Mouse (Mus musculus): ENCODE results near the gene Bud31. TPM values are rescaled to one million over a fixed set of nuclear protein-coding genes. Genes with fewer than 3 reads are reported as not detected.
"Not testable (repeated sequence)": the region's sequence is repeated elsewhere in the genome, so short reads cannot be mapped to it uniquely, and the experiment has no call there.

Gene Bud31
- total RNA-seq, 2 experiments from 2014 or later: 163 to 205 TPM

DNA sequence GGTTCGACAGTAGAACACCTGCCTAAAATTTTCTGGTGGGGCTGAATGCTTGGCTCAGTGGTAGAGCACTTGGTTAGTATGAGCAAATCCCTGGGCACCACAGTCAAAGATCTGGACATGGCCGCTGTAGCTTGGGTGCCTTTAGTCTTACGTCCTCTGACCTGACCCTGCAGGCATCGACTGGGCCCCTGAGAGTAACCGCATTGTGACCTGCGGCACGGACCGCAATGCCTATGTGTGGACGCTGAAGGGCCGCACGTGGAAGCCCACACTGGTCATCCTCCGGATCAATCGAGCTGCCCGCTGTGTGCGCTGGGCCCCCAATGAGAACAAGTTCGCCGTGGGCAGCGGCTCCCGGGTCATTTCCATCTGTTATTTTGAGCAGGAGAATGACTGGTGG is 16.8 kb upstream of the Bud31 start:
- no peak for ATAC-seq (replicated peaks; ENCODE audit: poor library complexity, severe bottlenecking)

DNA sequence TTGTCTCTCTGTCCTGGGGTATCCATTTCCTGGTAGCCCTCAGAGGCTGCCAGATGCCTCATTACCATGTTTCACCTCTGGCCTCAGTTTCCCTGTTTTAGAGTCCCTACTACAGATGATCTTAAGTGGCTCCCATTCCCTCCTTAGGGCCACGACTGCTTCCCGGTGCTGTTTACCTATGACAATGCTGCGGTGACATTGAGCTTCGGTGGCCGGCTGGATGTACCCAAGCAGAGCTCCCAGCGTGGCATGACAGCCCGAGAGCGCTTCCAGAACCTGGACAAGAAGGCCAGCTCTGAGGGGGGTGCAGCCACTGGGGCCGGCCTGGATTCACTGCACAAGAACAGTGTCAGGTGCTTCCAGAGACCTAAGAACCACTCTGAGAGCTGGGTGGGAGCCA is 13.6 kb upstream of the Bud31 start:
- ATAC-seq (replicated peaks; ENCODE audit: poor library complexity, severe bottlenecking): no peak

DNA sequence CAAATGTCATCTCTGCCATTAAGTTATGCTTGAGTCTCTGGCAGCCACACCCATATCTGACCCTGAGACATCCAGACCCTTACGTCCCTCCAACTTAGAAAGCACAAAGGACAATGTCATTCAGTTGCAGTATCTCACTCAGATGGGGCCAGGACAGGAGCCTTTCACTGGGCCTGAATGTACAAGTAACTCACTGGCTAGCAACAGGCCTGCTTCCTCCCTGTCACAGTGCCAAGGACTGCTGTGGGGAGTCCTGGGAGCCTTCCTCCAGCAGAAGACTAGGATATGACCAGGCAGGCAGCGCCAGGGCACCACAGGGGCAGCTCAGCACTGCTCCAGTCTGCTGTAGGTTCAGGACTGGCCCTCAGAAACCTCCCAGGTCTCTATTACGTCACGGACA is 11.0 kb upstream of the Bud31 start:
- no peak for ATAC-seq (replicated peaks; ENCODE audit: poor library complexity, severe bottlenecking)

- not testable (repeated sequence) for ATAC-seq (replicated peaks; ENCODE audit: poor library complexity, severe bottlenecking)
Observed at GRCm38 (mm10) chr5:145129773-145130172, 10.4 kb upstream of the Bud31 start.

GRCm38 (mm10) chr5:145130191-145130590 is 10.0 kb upstream of the Bud31 start:
- no peak for ATAC-seq (replicated peaks; ENCODE audit: poor library complexity, severe bottlenecking)

- ATAC-seq (replicated peaks; ENCODE audit: poor library complexity, severe bottlenecking): peak; percentile 36; the same call in 1 of the 2 replicates
Observed at GRCm38 (mm10) chr5:145130995-145131394, 9.2 kb upstream of the Bud31 start.

GRCm38 (mm10) chr5:145133275-145133674 is 6.9 kb upstream of the Bud31 start:
- not testable (repeated sequence) for ATAC-seq (replicated peaks; ENCODE audit: poor library complexity, severe bottlenecking)

GRCm38 (mm10) chr5:145138836-145139235 is 1.3 kb upstream of the Bud31 start:
- no peak for ATAC-seq (replicated peaks; ENCODE audit: poor library complexity, severe bottlenecking)

- 0 out of 2 replicates have a peak, but pooled peaks have one; percentile 5 for ATAC-seq (replicated peaks; ENCODE audit: poor library complexity, severe bottlenecking)
Observed at GRCm38 (mm10) chr5:145140611-145141010, 449 bp downstream of the Bud31 start.

GRCm38 (mm10) chr5:145147748-145148147 is 7.6 kb downstream of the Bud31 start:
- no peak for ATAC-seq (replicated peaks; ENCODE audit: poor library complexity, severe bottlenecking)

DNA sequence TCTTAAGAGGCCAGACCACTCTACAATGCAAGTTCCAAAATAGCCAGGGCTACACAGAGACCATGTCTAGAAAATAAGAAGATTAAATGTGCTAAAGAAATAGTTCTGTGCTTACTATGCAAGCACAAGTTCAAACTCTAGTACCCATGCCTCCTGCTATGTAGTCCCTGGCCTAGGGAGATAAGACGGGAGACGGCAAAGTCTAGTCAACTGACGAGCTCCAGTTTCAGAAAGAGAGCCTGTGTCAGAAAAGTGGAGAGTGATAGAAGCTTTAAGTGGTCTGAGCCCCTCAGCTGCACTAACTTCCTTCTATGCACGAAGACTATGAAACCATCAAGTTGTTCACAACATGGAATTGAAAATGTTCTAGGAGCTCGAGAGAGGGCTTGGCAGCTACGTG is 9.1 kb downstream of the Bud31 start:
- no peak for ATAC-seq (replicated peaks; ENCODE audit: poor library complexity, severe bottlenecking)

GRCm38 (mm10) chr5:145152690-145153089 is 12.5 kb downstream of the Bud31 start:
- no peak for ATAC-seq (replicated peaks; ENCODE audit: poor library complexity, severe bottlenecking)

DNA sequence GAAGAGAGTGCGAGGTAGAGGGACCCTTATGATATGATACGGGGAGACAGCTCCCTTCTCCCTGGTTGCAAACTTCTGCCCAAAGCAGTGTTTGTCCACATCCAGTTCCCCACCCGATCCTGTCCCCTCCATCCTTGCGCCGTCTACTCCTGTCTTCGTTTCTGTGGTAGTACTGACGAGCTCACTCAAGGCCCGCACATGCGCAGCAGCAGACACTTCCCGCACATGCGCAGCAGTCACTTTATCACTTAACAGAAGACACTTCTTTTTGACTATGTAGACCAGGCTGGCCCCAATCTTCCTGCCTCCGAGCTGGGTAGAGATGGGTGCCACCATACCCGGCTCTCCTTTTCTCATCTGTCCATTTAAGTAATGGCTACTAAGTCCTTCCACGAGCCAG is 21.2 kb downstream of the Bud31 start:
- no peak for ATAC-seq (replicated peaks; ENCODE audit: poor library complexity, severe bottlenecking)

- ATAC-seq (replicated peaks; ENCODE audit: poor library complexity, severe bottlenecking): no peak
Observed at GRCm38 (mm10) chr5:145164710-145165109, 24.5 kb downstream of the Bud31 start.

DNA sequence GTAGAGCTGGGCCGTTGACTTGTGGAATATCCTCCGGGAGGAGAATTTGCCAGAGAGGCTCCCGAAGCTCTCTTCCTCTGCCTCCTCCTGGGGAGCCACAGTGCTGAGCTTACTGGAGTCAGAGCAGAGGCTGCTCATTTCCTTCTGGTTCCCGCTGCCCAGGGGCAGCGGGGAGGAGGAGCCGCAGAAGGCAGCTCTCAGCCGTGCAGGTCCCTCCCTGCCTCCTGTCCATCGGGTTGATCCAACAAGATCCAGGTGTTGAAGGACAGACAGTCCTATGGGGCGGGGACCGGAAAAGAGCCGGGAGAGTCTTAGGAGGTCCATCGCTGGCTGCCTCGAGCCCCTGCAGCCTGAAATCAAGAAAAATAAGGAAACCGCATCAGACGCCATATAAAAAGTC is 25.0 kb downstream of the Bud31 start:
- no peak for ATAC-seq (replicated peaks; ENCODE audit: poor library complexity, severe bottlenecking)

DNA sequence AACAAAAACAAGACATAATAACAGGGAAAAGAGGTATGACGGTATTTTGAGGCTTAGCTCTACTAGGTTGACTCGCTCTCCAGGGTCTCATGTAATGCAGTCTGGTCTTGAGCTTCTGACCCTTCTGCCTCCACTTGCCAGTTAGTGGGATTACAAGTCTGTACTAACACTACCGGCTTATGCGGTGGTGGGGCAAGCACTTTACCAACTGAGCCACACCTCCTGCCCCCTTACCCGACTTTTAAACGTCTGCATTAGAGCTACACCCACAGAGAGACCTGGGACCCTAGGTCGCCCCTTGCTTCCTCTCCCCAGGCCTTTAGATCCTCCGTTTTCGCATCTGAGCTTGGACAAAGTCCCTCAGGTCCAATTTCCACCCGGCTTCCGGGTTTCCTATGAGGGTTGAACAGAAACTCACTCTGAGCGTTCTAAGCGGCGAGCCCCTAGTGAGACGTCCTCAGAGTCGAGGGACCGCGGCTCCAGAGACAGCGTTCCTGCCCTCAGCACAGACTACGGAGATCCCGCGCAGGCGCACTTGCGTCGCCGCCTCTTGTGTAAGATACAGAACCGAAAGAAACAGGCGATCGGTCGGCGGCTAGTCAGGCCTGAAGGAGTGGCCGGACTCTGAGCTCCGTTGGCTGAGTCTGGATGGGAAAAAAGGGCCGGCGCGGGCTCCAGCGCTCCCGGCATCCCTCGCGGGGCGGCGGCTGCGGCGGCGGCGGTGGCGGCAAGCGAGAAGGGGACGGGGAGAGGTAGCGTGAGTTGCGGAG is 26.6 kb downstream of the Bud31 start, which contains the start of the genes Ptcd1 and Cpsf4:
Ptcd1 (minus strand) TSS at position 573 of the 770 bp plus-strand sequence.
Cpsf4 (plus strand) TSS at position 678 of the 770 bp plus-strand sequence.
- ATAC-seq (replicated peaks; ENCODE audit: poor library complexity, severe bottlenecking): peak; percentile 91

DNA sequence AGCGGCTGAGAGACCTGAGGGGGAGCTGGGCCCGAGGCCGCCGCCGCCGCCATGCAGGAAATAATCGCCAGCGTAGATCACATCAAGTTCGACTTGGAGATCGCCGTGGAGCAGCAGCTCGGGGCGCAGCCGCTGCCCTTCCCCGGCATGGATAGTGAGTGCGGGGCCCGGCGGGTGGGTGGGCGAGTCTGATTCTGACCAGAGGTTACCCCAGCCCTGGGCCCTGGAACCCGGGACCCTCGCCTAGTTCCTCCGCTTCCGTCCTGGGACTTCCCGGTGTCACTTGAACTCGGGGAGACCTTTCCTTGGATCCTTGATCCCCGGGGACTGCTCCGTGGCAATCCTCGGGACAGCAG is 27.1 kb downstream of the Bud31 start:
- ATAC-seq (replicated peaks; ENCODE audit: poor library complexity, severe bottlenecking): no peak

GRCm38 (mm10) chr5:145178461-145178980 is 38.4 kb downstream of the Bud31 start:
- ATAC-seq (replicated peaks; ENCODE audit: poor library complexity, severe bottlenecking): peak; percentile 45

GRCm38 (mm10) chr5:145185244-145185643 is 45.1 kb downstream of the Bud31 start:
- peak; percentile 65 for ATAC-seq (replicated peaks; ENCODE audit: poor library complexity, severe bottlenecking)

DNA sequence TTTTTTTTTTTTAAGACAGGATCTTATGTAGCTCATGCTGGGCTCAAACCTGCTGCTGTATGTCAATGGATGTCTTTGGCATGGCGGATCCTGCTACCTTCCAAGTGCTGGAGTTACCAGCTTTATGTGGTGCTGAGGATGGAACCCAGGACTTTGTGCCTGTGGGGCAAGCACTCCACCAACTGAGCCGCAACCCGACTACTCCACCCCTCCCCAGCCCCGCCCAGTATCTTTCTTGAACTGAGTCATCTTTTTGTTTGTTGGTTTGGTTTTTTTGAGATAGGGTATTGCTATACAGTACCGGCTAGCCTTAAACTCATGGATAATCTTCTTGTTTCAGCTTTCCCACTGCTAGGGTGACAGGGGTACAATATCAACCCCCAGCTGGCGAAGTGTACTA is 49.3 kb downstream of the Bud31 start:
- no peak for ATAC-seq (replicated peaks; ENCODE audit: poor library complexity, severe bottlenecking)

- ATAC-seq (replicated peaks; ENCODE audit: poor library complexity, severe bottlenecking): no peak
Observed at GRCm38 (mm10) chr5:145190373-145190772, 50.2 kb downstream of the Bud31 start.
